In genomic region chr1:181921580-181922494, GRCm38 (mm10) we compare ENCODE assay signal across 8 mouse cellular contexts.
DNase-seq lines count a peak whose midpoint lies in the region; ATAC-seq lines count a peak whose summit lies in the region.

No protein-coding gene starts in this region.

- ATAC-seq in forebrain, embryonic 13.5 days, result no peak
- ATAC-seq in forebrain, embryonic 11.5 days (replicated peaks; ENCODE audit: low FRiP score), result no peak
- no peak for ATAC-seq in hindbrain, embryonic 15.5 days (ENCODE audit: low FRiP score, low read depth)
- ATAC-seq in liver, embryonic 12.5 days, result peak; percentile 75
- ATAC-seq in neutrophil, adult 5-6 weeks (ENCODE audit: extremely low read depth, insufficient number of reproducible peaks, low FRiP score, poor library complexity, severe bottlenecking), result peak; percentile 83

- H3K9me3 ChIP-seq in forebrain, embryonic 13.5 days (replicated peaks), result no peaks in the 10 kb centered on the region
- H3K9me3 ChIP-seq in forebrain, embryonic 11.5 days (ENCODE audit: control insufficient read depth, low read length), result no peaks in the 10 kb centered on the region
- H3K9me3 ChIP-seq in hindbrain, embryonic 15.5 days, result no peaks in the 10 kb centered on the region
- no peaks in the 10 kb centered on the region for H3K9me3 ChIP-seq in liver, embryonic 12.5 days (replicated peaks)

- WGBS in forebrain, embryonic 13.5 days, result 76% methylated on average over 26 of the region's 37 CpGs
- WGBS in forebrain, embryonic 11.5 days, result 83% methylated on average over 35 of the region's 37 CpGs
- WGBS in hindbrain, embryonic 15.5 days, result 82% methylated on average over 37 of the region's 37 CpGs
- 36% methylated on average over 36 of the region's 37 CpGs for WGBS in liver, embryonic 12.5 days (ENCODE audit: insufficient replicate concordance)

- H3K36me3 ChIP-seq in forebrain, embryonic 13.5 days (ENCODE audit: poor library complexity, severe bottlenecking), result peaks cover 38% of the 10 kb centered on the region
- H3K36me3 ChIP-seq in forebrain, embryonic 11.5 days (ENCODE audit: control insufficient read depth, insufficient read depth, low read length), result peaks cover 4% of the 10 kb centered on the region; the same call in 1 of the 2 replicates
- H3K36me3 ChIP-seq in hindbrain, embryonic 15.5 days, result peaks cover 24% of the 10 kb centered on the region
- 0 out of 2 replicates have a peak, but pooled peaks cover 2% of the 10 kb centered on the region for H3K36me3 ChIP-seq in liver, embryonic 12.5 days

- no peak for DNase-seq in forebrain, embryonic 11.5 days (ENCODE audit: low spot score)
- peak; percentile 30 to 42 for DNase-seq in B cell, adult 2 months
- DNase-seq in ovary, adult 18-20 months (ENCODE audit: low spot score), result no peak

- no peak overlapping the region for H3K9ac ChIP-seq in forebrain, embryonic 13.5 days
- H3K9ac ChIP-seq in forebrain, embryonic 11.5 days (ENCODE audit: low read length), result no peak overlapping the region
- no peak overlapping the region for H3K9ac ChIP-seq in hindbrain, embryonic 15.5 days
- H3K9ac ChIP-seq in liver, embryonic 12.5 days, result peak overlapping the region; percentile 40; the same call in 1 of the 2 replicates

- H3K4me1 ChIP-seq in forebrain, embryonic 13.5 days, result no peaks in the 10 kb centered on the region
- no peaks in the 10 kb centered on the region for H3K4me1 ChIP-seq in forebrain, embryonic 11.5 days (replicated peaks; ENCODE audit: control insufficient read depth, insufficient read depth, low read length)
- no peaks in the 10 kb centered on the region for H3K4me1 ChIP-seq in brown adipose tissue, adult 24 weeks (ENCODE audit: control insufficient read depth, insufficient read depth, insufficient read length, low read length)
- 0 out of 2 replicates have a peak, but pooled peaks cover 3% of the 10 kb centered on the region for H3K4me1 ChIP-seq in hindbrain, embryonic 15.5 days (replicated peaks)
- peaks cover 7% of the 10 kb centered on the region; the same call in 1 of the 2 replicates for H3K4me1 ChIP-seq in liver, embryonic 12.5 days

- H3K27me3 ChIP-seq in forebrain, embryonic 13.5 days, result no peaks in the 10 kb centered on the region
- no peaks in the 10 kb centered on the region for H3K27me3 ChIP-seq in forebrain, embryonic 11.5 days (ENCODE audit: control insufficient read depth, insufficient read depth, low read length)
- H3K27me3 ChIP-seq in hindbrain, embryonic 15.5 days, result no peaks in the 10 kb centered on the region
- H3K27me3 ChIP-seq in liver, embryonic 12.5 days (replicated peaks), result no peaks in the 10 kb centered on the region

- H3K4me3 ChIP-seq in forebrain, embryonic 13.5 days, result no peak overlapping the region
- no peak overlapping the region for H3K4me3 ChIP-seq in forebrain, embryonic 11.5 days (ENCODE audit: low read depth, low read length)
- peak overlapping the region; percentile 47 for H3K4me3 ChIP-seq in brown adipose tissue, adult 24 weeks (ENCODE audit: insufficient read depth, low read depth, low read length)
- no peak overlapping the region for H3K4me3 ChIP-seq in hindbrain, embryonic 15.5 days
- H3K4me3 ChIP-seq in liver, embryonic 12.5 days, result peak overlapping the region; percentile 52

- H3K4me2 ChIP-seq in forebrain, embryonic 13.5 days, result no peak overlapping the region
- no peak overlapping the region for H3K4me2 ChIP-seq in forebrain, embryonic 11.5 days (ENCODE audit: low read depth, low read length, severe bottlenecking)
- H3K4me2 ChIP-seq in hindbrain, embryonic 15.5 days, result 0 out of 2 replicates have a peak overlapping the region, but pooled peaks have one; percentile 16
- peak overlapping the region; percentile 73 for H3K4me2 ChIP-seq in liver, embryonic 12.5 days

- H3K27ac ChIP-seq in forebrain, embryonic 13.5 days, result peak overlapping the region; percentile 3; the same call in 1 of the 2 replicates
- H3K27ac ChIP-seq in forebrain, embryonic 11.5 days (ENCODE audit: low read depth, low read length), result no peak overlapping the region
- no peak overlapping the region for H3K27ac ChIP-seq in brown adipose tissue, adult 24 weeks (replicated peaks; ENCODE audit: low read depth, low read length)
- no peak overlapping the region for H3K27ac ChIP-seq in hindbrain, embryonic 15.5 days (replicated peaks)
- no peak overlapping the region for H3K27ac ChIP-seq in liver, embryonic 12.5 days

Comparison
In these comparisons a context has a peak if more than half of its experiments do, and no peak if none do; other contexts are left out.
1. ATAC-seq: peak in liver, embryonic 12.5 days (single experiment) and neutrophil, adult 5-6 weeks (single experiment); none in forebrain, embryonic 13.5 days (single experiment), forebrain, embryonic 11.5 days (single experiment) and hindbrain, embryonic 15.5 days (single experiment).
2. H3K4me2 ChIP-seq: peak in hindbrain, embryonic 15.5 days (single experiment) and liver, embryonic 12.5 days (single experiment); none in forebrain, embryonic 13.5 days (single experiment) and forebrain, embryonic 11.5 days (single experiment).
3. H3K4me3 ChIP-seq: peak in brown adipose tissue, adult 24 weeks (single experiment) and liver, embryonic 12.5 days (single experiment); none in forebrain, embryonic 13.5 days (single experiment), forebrain, embryonic 11.5 days (single experiment) and hindbrain, embryonic 15.5 days (single experiment).
4. DNase-seq: peak in B cell, adult 2 months (2 of 2); none in forebrain, embryonic 11.5 days (single experiment) and ovary, adult 18-20 months (single experiment).